Mouse (Mus musculus) MEL (cell line): ENCODE measurements around the gene Fcf1. TPM values are rescaled to one million over a fixed set of nuclear protein-coding genes. Genes with fewer than 3 reads are reported as not detected.

ENCODE experiments used
- DNase-seq: peaks from one replicate; pipeline ENCODE4 v3.0.0; 2011; ENCODE audit warnings: low read depth, low spot score
- H3K27ac ChIP-seq: 2 replicates; pipeline ENCODE4 v1.5.1; 2012; ENCODE audit warnings: low read depth, mild to moderate bottlenecking, control low read depth, low read length, moderate library complexity; ENCODE audit not compliant: control insufficient read depth
- H3K27me3 ChIP-seq, 2 experiments: fragments of 150-350 bp in 1 of 2; sonication (generic) in 1 of 2; 2 replicates each; pipeline ENCODE4 v1.6.1; 2012; ENCODE audit warnings: low read length in 2 of 2, mild to moderate bottlenecking in 2 of 2, improper control_type of control experiment in 1 of 2, moderate library complexity in 1 of 2; ENCODE audit not compliant: insufficient read depth in 2 of 2, control insufficient read depth in 1 of 2
- H3K36me3 ChIP-seq, 2 experiments: 2 replicates each; pipeline ENCODE4 v1.6.1; 2012 to 2014; ENCODE audit warnings: low read length in 2 of 2, improper control_type of control experiment in 1 of 2, inconsistent platforms in 1 of 2, mild to moderate bottlenecking in 1 of 2; ENCODE audit not compliant: insufficient read depth in 2 of 2, control insufficient read depth in 1 of 2
- H3K4me1 ChIP-seq, 2 experiments: fragments of 150-350 bp in 1 of 2; sonication (generic) in 1 of 2; 2 replicates each; pipeline ENCODE4 v1.6.1; 2012; ENCODE audit warnings: low read length in 2 of 2, improper control_type of control experiment in 1 of 2, mild to moderate bottlenecking in 1 of 2; ENCODE audit not compliant: insufficient read depth in 2 of 2, control insufficient read depth in 1 of 2
- H3K4me3 ChIP-seq, 2 experiments: fragments of 150-350 bp in 1 of 2; sonication (generic) in 1 of 2; 2 replicates each; pipeline ENCODE4 v1.5.1; 2012; ENCODE audit warnings: low read depth in 2 of 2, low read length in 2 of 2, mild to moderate bottlenecking in 2 of 2, moderate library complexity in 2 of 2, control low read depth in 1 of 2, improper control_type of control experiment in 1 of 2; ENCODE audit not compliant: control insufficient read depth in 1 of 2, insufficient read depth in 1 of 2
- H3K79me2 ChIP-seq: 2 replicates; pipeline ENCODE4 v1.6.1; 2012; ENCODE audit warnings: mild to moderate bottlenecking, low read length, moderate library complexity; ENCODE audit not compliant: control insufficient read depth, poor library complexity, insufficient read depth
- H3K9ac ChIP-seq: 2 replicates; pipeline ENCODE4 v1.6.1; 2012; ENCODE audit warnings: low read depth, mild to moderate bottlenecking, control low read depth, low read length, moderate library complexity; ENCODE audit not compliant: control insufficient read depth, poor library complexity, severe bottlenecking
- H3K9me3 ChIP-seq: fragments of 150-350 bp; sonication (generic); replicated peaks from 2 replicates; pipeline ENCODE4 v1.6.1; 2012; ENCODE audit warnings: mild to moderate bottlenecking, low read length, improper control_type of control experiment, moderate library complexity; ENCODE audit not compliant: insufficient read depth
- CHD1 ChIP-seq: IDR thresholded peaks from 2 replicates; pipeline ENCODE4 v1.6.1; 2012; ENCODE audit warnings: low read depth, mild to moderate bottlenecking, inconsistent platforms, low read length, improper control_type of control experiment
- CHD2 ChIP-seq: IDR thresholded peaks from 2 replicates; pipeline ENCODE4 v1.6.1; 2011; ENCODE audit warnings: low read length, improper control_type of control experiment
- CTCF ChIP-seq, 3 experiments: IDR thresholded peaks in 2 of 3; conservative IDR thresholded peaks in 1 of 3; 2 replicates each; pipeline ENCODE4 v1.5.1; 2011 to 2012; ENCODE audit warnings: low read length in 3 of 3, low read depth in 2 of 3, mild to moderate bottlenecking in 2 of 3, improper control_type of control experiment in 1 of 3, inconsistent platforms in 1 of 3, mixed read lengths in 1 of 3, moderate library complexity in 1 of 3; ENCODE audit not compliant: control insufficient read depth in 1 of 3, insufficient read depth in 1 of 3, poor library complexity in 1 of 3, severe bottlenecking in 1 of 3
- E2F4 ChIP-seq: IDR thresholded peaks from 2 replicates; pipeline ENCODE4 v1.6.1; 2011; ENCODE audit warnings: low read depth, low read length, improper control_type of control experiment, borderline replicate concordance
- ELF1 ChIP-seq: IDR thresholded peaks from 2 replicates; pipeline ENCODE4 v1.6.1; 2014; ENCODE audit warnings: low read depth, mild to moderate bottlenecking, inconsistent platforms, low read length, improper control_type of control experiment, moderate library complexity
- EP300 ChIP-seq, 2 experiments: IDR thresholded peaks; 2 replicates each; pipeline ENCODE4 v1.6.1; 2011; ENCODE audit warnings: improper control_type of control experiment in 2 of 2, low read length in 2 of 2, low read depth in 1 of 2, mild to moderate bottlenecking in 1 of 2
- GATA1 ChIP-seq: IDR thresholded peaks from 2 replicates; pipeline ENCODE4 v1.6.1; 2011; ENCODE audit warnings: low read depth, low read length, improper control_type of control experiment
- HCFC1 ChIP-seq: IDR thresholded peaks from 2 replicates; pipeline ENCODE4 v1.6.1; 2012; ENCODE audit warnings: low read depth, mild to moderate bottlenecking, inconsistent platforms, low read length, improper control_type of control experiment, moderate library complexity
- KAT2A ChIP-seq: conservative IDR thresholded peaks from 2 replicates; pipeline ENCODE4 v1.6.1; 2012; ENCODE audit warnings: low read depth, low read length, improper control_type of control experiment, inconsistent platforms
- MAX ChIP-seq: IDR thresholded peaks from 2 replicates; pipeline ENCODE4 v1.6.1; 2011; ENCODE audit warnings: low read length, improper control_type of control experiment
- MAZ ChIP-seq: IDR thresholded peaks from 2 replicates; pipeline ENCODE4 v1.6.1; 2012; ENCODE audit warnings: low read depth, mild to moderate bottlenecking, inconsistent platforms, low read length, improper control_type of control experiment
- MEF2A ChIP-seq: IDR thresholded peaks from 2 replicates; pipeline ENCODE4 v1.6.1; 2014; ENCODE audit warnings: low read depth, mild to moderate bottlenecking, inconsistent platforms, low read length, improper control_type of control experiment; ENCODE audit not compliant: poor library complexity, insufficient replicate concordance, severe bottlenecking; ENCODE audit errors: extremely low read depth
- MXI1 ChIP-seq: IDR thresholded peaks from 2 replicates; pipeline ENCODE4 v1.6.1; 2011; ENCODE audit warnings: mild to moderate bottlenecking, low read depth, low read length, improper control_type of control experiment
- MYC ChIP-seq: IDR thresholded peaks from 2 replicates; pipeline ENCODE4 v1.6.1; 2011; ENCODE audit warnings: low read depth, mild to moderate bottlenecking, low read length, improper control_type of control experiment, moderate library complexity
- NRF1 ChIP-seq: IDR thresholded peaks from 2 replicates; pipeline ENCODE4 v1.6.1; 2014; ENCODE audit warnings: low read depth, mild to moderate bottlenecking, inconsistent platforms, low read length, improper control_type of control experiment, moderate library complexity; ENCODE audit not compliant: poor library complexity, insufficient read depth, severe bottlenecking
- POLR2A ChIP-seq, 2 experiments: IDR thresholded peaks; 2 replicates each; pipeline ENCODE4 v1.6.1; 2011 to 2012; ENCODE audit warnings: low read length in 2 of 2, mild to moderate bottlenecking in 2 of 2, control low read depth in 1 of 2, improper control_type of control experiment in 1 of 2, low read depth in 1 of 2, moderate library complexity in 1 of 2; ENCODE audit not compliant: control insufficient read depth in 1 of 2, insufficient read depth in 1 of 2, poor library complexity in 1 of 2
- POLR2AphosphoS2 ChIP-seq: IDR thresholded peaks from 2 replicates; pipeline ENCODE4 v1.6.1; 2011; ENCODE audit warnings: low read length, improper control_type of control experiment
- RAD21 ChIP-seq: IDR thresholded peaks from 2 replicates; pipeline ENCODE4 v1.6.1; 2011; ENCODE audit warnings: mild to moderate bottlenecking, low read depth, low read length, improper control_type of control experiment
- RCOR1 ChIP-seq: IDR thresholded peaks from 2 replicates; pipeline ENCODE4 v1.6.1; 2012; ENCODE audit warnings: low read depth, mild to moderate bottlenecking, inconsistent platforms, low read length, improper control_type of control experiment
- SIN3A ChIP-seq: IDR thresholded peaks from 2 replicates; pipeline ENCODE4 v1.6.1; 2012; ENCODE audit warnings: low read length, improper control_type of control experiment, inconsistent platforms
- TAL1 ChIP-seq: IDR thresholded peaks from 2 replicates; pipeline ENCODE4 v1.6.1; 2012; ENCODE audit warnings: mild to moderate bottlenecking, inconsistent platforms, low read length, moderate library complexity, mixed read lengths
- TBP ChIP-seq: IDR thresholded peaks from 2 replicates; pipeline ENCODE4 v1.8.0; 2011; ENCODE audit warnings: low read depth, low read length, improper control_type of control experiment
- TCF12 ChIP-seq: IDR thresholded peaks from 2 replicates; pipeline ENCODE4 v1.6.1; 2014; ENCODE audit warnings: low read depth, mild to moderate bottlenecking, inconsistent platforms, low read length, improper control_type of control experiment, moderate library complexity
- USF1 ChIP-seq: IDR thresholded peaks from 2 replicates; pipeline ENCODE4 v1.6.1; 2014; ENCODE audit warnings: low read depth, mild to moderate bottlenecking, inconsistent platforms, low read length, improper control_type of control experiment, moderate library complexity
- USF2 ChIP-seq, 2 experiments: IDR thresholded peaks; 2 replicates each; pipeline ENCODE4 v1.6.1; 2011 to 2012; ENCODE audit warnings: improper control_type of control experiment in 2 of 2, low read length in 2 of 2, borderline replicate concordance in 1 of 2, inconsistent platforms in 1 of 2, low read depth in 1 of 2, mild to moderate bottlenecking in 1 of 2; ENCODE audit not compliant: insufficient read depth in 1 of 2
- ZNF384 ChIP-seq: IDR thresholded peaks from 2 replicates; pipeline ENCODE4 v1.6.1; 2012; ENCODE audit warnings: low read depth, mild to moderate bottlenecking, inconsistent platforms, low read length, improper control_type of control experiment
- polyA plus RNA-seq, 2 experiments: library from polyadenylated mRNA; stranded (reverse) in 1 of 2; unstranded in 1 of 2; fragments of >175 nt in 1 of 2; fragments of >200 nt in 1 of 2; gene quantifications; 2 replicates each; pipeline versions ENCODE4 v1.2.1 to v1.2.4; 2012; ENCODE audit warnings: low replicate concordance in 2 of 2, low read depth in 1 of 2; ENCODE audit not compliant: insufficient read length in 2 of 2, insufficient read depth in 1 of 2, missing spikeins in 1 of 2
- total RNA-seq: library from RNA; depleted of rRNA; stranded (reverse); fragments of 300-350 nt; gene quantifications from 2 replicates; pipeline ENCODE4 v1.2.3, GENCODE M21; 2012

Fcf1 gene
- total and polyA plus RNA-seq, 3 experiments: 172 to 250 TPM; not detected in 1

GRCm38 (mm10) chr12:85009776-85010175 is 39.1 kb downstream of the Fcf1 start:
- H3K27me3 ChIP-seq: no peaks in the 10 kb centered on the region
- no peaks in the 10 kb centered on the region for H3K9me3 ChIP-seq
- TF ChIP-seq POLR2A (IDR thresholded peaks at IDR 0.05; ENCODE audit: control insufficient read depth in 1 of 2, insufficient read depth in 1 of 2, low read depth in 1 of 2, low read length in 2 of 2, poor library complexity in 1 of 2): no peak
- no peak for TF ChIP-seq CTCF (IDR thresholded peaks at IDR 0.05 in 2 of 3, conservative IDR thresholded peaks at IDR 0.05 in 1 of 3; ENCODE audit: control insufficient read depth in 1 of 3, insufficient read depth in 1 of 3, low read depth in 2 of 3, low read length in 3 of 3, poor library complexity in 1 of 3, severe bottlenecking in 1 of 3)
- TF ChIP-seq TBP: no peak
- TF ChIP-seq MXI1: no peak
- no peak for TF ChIP-seq MYC
- TF ChIP-seq KAT2A: no peak
- no peak for TF ChIP-seq GATA1
- no peak for TF ChIP-seq MAZ
- no peak for TF ChIP-seq EP300 (IDR thresholded peaks at IDR 0.05; ENCODE audit: low read depth in 1 of 2, low read length in 2 of 2)
- no peak for TF ChIP-seq ELF1
- no peak for TF ChIP-seq SIN3A
- TF ChIP-seq RAD21: no peak
- TF ChIP-seq RCOR1: no peak
- no peak for TF ChIP-seq TCF12
- TF ChIP-seq, all 39 proteins: peak for 0
- H3K4me1 ChIP-seq: peaks cover 0 to 2% of the 10 kb centered on the region in 2 experiments; a peak in 1 of 4 replicates
- no peak overlapping the region for H3K4me3 ChIP-seq
- H3K36me3 ChIP-seq: peaks cover 4 to 32% of the 10 kb centered on the region in 2 experiments; a peak in 3 of 4 replicates
- H3K27ac ChIP-seq: no peak overlapping the region
- DNase-seq: no peak
- no peak overlapping the region for H3K9ac ChIP-seq
- peaks cover 24% of the 10 kb centered on the region for H3K79me2 ChIP-seq

GRCm38 (mm10) chr12:85010541-85010940 is 39.8 kb downstream of the Fcf1 start:
- no peak overlapping the region for H3K4me3 ChIP-seq
- peaks cover 0 to 2% of the 10 kb centered on the region in 2 experiments; a peak in 1 of 4 replicates for H3K4me1 ChIP-seq
- H3K79me2 ChIP-seq: peaks cover 18% of the 10 kb centered on the region
- H3K36me3 ChIP-seq: peaks cover 4 to 32% of the 10 kb centered on the region in 2 experiments; a peak in 3 of 4 replicates
- no peaks in the 10 kb centered on the region for H3K27me3 ChIP-seq
- no peak for TF ChIP-seq MYC
- TF ChIP-seq KAT2A: no peak
- TF ChIP-seq USF1: no peak
- TF ChIP-seq MEF2A: no peak
- TF ChIP-seq ZNF384: no peak
- no peak for TF ChIP-seq POLR2AphosphoS2
- TF ChIP-seq USF2 (IDR thresholded peaks at IDR 0.05; ENCODE audit: borderline replicate concordance in 1 of 2, insufficient read depth in 1 of 2, low read depth in 1 of 2, low read length in 2 of 2): no peak
- TF ChIP-seq TAL1: no peak
- no peak for TF ChIP-seq HCFC1
- no peak for TF ChIP-seq ELF1
- TF ChIP-seq E2F4: no peak
- no peak for TF ChIP-seq CHD2
- no peak for TF ChIP-seq CHD1
- TF ChIP-seq MAX: no peak
- no peak for TF ChIP-seq EP300 (IDR thresholded peaks at IDR 0.05; ENCODE audit: low read depth in 1 of 2, low read length in 2 of 2)
- TF ChIP-seq NRF1: no peak
- TF ChIP-seq RCOR1: no peak
- TF ChIP-seq POLR2A (IDR thresholded peaks at IDR 0.05; ENCODE audit: control insufficient read depth in 1 of 2, insufficient read depth in 1 of 2, low read depth in 1 of 2, low read length in 2 of 2, poor library complexity in 1 of 2): no peak
- no peaks in the 10 kb centered on the region for H3K9me3 ChIP-seq
- H3K9ac ChIP-seq: no peak overlapping the region
- no peak for DNase-seq
- H3K27ac ChIP-seq: no peak overlapping the region
